Mouse (Mus musculus) layer of hippocampus, postnatal 10 days (tissue): ENCODE measurements around the gene Clptm1. TPM values are rescaled to one million over a fixed set of nuclear protein-coding genes. Genes with fewer than 3 reads are reported as not detected.
"Not testable (repeated sequence)": the region's sequence is repeated elsewhere in the genome, so short reads cannot be mapped to it uniquely, and the experiment has no call there.

Source experiments
- DNase-seq, 2 experiments: peaks; one replicate each; pipeline ENCODE4 v3.0.0; 2021; ENCODE audit warnings: low spot score in 2 of 2
- total RNA-seq, 2 experiments: library from RNA; stranded (reverse); gene quantifications; 2 replicates each; pipeline ENCODE4 v1.2.3; 2021

Gene Clptm1
- total RNA-seq, 2 experiments from 2014 or later, result 140 to 143 TPM

- DNase-seq, result peak; percentile 52 to 72
Measured at GRCm38 (mm10) chr7:19693421-19693820, 28.6 kb upstream of the Clptm1 start.

DNA sequence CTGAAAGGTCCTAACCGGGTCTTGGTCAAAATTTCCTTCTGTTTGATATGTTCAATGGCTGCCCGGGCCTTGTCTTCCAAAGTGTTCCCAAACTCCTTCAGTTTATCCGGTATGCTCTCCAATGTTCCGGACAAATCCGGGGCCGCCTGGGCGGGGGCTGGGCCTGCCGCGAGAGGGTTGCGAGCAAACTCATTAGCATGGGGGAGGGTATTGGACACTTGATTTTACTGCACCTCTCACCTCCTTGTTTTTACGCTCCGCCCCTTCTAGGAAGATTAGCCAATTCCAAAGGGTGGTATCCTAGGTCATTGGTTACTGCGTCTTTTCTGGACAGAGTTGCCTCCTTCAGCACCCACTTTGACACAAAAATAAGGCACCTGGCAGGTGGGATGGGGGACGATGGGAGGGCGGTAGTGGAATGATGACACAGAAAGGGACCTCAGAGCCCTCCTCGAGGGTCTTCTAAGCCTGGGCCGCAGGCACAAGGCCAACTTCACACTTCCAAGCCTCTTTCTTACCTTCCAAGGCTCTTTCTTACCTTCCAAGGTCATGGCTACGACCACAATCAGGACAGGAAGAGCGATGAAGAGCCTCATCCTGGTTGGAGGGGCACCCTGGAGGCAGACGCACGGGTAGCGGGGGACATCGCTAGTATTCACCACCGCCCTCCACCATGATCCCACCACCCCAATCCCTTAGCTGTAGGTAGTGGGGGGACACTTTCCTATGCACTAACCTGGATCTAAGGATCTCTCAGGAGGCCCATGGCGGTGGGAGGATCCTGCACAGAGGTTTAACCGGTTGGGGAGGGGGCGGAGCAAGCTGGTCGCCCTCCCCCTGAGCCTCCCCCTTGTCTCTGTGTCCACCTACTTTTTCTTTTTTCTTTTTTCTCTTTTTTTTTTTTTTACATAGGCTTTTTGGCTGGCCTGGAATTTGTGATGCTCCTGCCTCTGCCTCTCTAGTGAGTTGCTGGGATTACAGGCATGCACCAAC is 27.3 kb upstream of the Clptm1 start, which contains the start of gene Apoc1:
Gene Apoc1 (minus strand): TSS at position 788 of the 993 bp plus-strand sequence.
- no peak for DNase-seq

- no peak for DNase-seq
Measured at GRCm38 (mm10) chr7:19691434-19691833, 26.6 kb upstream of the Clptm1 start.

DNA sequence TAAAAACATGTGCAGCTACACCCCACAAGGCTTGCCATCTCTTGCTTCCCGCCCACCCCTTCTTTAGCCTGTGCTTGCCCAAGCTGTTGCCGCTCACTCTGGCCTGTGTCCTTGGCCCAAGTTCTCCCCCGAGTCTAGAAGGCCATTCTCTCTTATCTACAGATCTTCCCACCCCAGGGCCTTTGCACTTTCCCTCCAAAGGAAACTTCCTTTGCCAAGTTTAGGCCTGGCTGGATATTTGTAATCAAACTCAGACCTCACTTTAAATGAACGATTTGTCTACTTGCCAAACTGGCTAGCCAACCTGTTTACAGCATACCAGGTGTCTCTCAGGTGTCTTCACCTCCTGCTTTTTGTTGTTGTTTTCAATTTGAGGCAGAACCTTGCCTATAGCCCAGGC is 26.0 kb upstream of the Clptm1 start:
- no peak for DNase-seq

GRCm38 (mm10) chr7:19688611-19689010 is 23.8 kb upstream of the Clptm1 start:
- DNase-seq, result no peak

GRCm38 (mm10) chr7:19688101-19688500 is 23.3 kb upstream of the Clptm1 start:
- DNase-seq, result no peak

- not testable (repeated sequence) for DNase-seq
Measured at GRCm38 (mm10) chr7:19686927-19687583, 22.2 kb upstream of the Clptm1 start.

GRCm38 (mm10) chr7:19686521-19686920 is 21.7 kb upstream of the Clptm1 start:
- DNase-seq, result no peak

- DNase-seq, result no peak
Measured at GRCm38 (mm10) chr7:19685374-19685773, 20.5 kb upstream of the Clptm1 start.

- no peak for DNase-seq
Measured at GRCm38 (mm10) chr7:19683771-19684201, 19.0 kb upstream of the Clptm1 start.

DNA sequence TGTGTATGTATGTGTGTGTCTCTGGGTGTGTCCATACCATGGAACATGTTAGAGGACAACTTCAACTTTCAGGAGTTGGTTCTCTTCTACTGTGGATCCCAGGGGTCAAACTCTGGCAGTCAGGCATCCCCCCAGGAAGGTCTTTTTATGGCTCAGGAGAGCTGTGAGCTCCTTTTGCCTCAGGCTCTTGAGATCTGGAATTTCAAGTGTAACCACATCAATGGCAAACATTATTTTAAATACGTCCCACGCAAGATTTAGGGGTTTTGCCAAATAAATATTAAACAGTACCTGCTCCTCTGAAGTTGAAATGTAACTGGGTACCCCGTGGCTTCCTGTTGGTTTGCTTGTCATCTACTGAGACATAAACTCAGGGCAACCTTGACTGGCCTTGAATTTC is 18.1 kb upstream of the Clptm1 start:
- DNase-seq, result no peak

DNA sequence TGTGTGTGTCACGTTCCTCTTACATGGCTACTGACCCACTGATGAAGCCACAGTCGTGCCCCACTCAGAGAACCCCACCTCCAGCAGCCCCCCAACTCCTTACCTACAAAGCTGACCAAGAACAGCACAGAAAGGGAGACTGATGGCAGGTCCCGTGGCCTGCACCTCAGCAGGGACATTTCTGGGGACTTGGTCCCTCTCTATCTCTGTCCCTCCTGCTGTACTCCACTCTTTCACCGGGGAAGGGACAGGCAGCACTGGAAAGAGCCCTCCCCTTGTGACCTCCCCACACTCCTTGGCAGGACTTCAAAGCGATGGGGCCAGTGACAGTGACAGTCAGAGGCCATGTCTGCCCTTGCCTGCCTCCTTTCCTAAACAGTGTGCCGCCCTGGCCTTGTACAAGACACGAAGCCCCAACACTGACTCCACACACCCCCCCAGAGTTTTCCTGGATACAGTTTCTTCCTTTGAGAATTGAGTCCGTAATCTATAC is 16.4 kb upstream of the Clptm1 start, which contains the start of the genes Gm44805 and Apoc4:
Gene Gm44805 (minus strand): TSS at position 222 of the 493 bp plus-strand sequence.
Gene Apoc4 (minus strand): TSS at position 278 of the 493 bp plus-strand sequence.
- no peak for DNase-seq

- no peak for DNase-seq
Measured at GRCm38 (mm10) chr7:19680702-19681101, 15.9 kb upstream of the Clptm1 start.

- DNase-seq, result no peak
Measured at GRCm38 (mm10) chr7:19678901-19679300, 14.1 kb upstream of the Clptm1 start.

GRCm38 (mm10) chr7:19677872-19678271 is 13.0 kb upstream of the Clptm1 start, which contains the start of gene Apoc2:
Gene Apoc2, minus strand, starts transcription at chr7:19677941.
- DNase-seq, result no peak

GRCm38 (mm10) chr7:19676662-19677061 is 11.8 kb upstream of the Clptm1 start:
- no peak for DNase-seq

GRCm38 (mm10) chr7:19675824-19676223 is 11.0 kb upstream of the Clptm1 start:
- DNase-seq, result no peak

GRCm38 (mm10) chr7:19673083-19673699 is 8.4 kb upstream of the Clptm1 start:
- no peak for DNase-seq

DNA sequence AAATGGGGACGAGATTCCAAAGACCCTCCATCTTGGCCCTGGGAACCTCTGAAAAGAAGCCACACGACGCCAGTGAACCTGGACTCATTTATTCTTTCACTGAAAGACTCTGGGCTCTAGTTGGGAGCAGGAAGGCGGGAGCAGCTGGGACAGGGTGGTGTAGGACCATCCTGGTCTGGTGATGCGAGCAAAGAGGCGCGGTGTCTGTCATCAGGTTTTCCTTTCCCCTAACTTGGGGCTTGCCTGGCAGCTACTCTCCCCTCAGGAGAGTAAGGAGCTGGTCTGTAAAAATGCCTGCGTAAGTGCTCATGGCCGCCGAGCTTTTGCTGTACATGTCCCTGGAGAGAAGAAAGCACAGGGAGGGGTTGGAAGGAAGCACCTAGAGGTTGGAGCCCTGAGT is 6.7 kb upstream of the Clptm1 start:
- DNase-seq, result no peak

DNA sequence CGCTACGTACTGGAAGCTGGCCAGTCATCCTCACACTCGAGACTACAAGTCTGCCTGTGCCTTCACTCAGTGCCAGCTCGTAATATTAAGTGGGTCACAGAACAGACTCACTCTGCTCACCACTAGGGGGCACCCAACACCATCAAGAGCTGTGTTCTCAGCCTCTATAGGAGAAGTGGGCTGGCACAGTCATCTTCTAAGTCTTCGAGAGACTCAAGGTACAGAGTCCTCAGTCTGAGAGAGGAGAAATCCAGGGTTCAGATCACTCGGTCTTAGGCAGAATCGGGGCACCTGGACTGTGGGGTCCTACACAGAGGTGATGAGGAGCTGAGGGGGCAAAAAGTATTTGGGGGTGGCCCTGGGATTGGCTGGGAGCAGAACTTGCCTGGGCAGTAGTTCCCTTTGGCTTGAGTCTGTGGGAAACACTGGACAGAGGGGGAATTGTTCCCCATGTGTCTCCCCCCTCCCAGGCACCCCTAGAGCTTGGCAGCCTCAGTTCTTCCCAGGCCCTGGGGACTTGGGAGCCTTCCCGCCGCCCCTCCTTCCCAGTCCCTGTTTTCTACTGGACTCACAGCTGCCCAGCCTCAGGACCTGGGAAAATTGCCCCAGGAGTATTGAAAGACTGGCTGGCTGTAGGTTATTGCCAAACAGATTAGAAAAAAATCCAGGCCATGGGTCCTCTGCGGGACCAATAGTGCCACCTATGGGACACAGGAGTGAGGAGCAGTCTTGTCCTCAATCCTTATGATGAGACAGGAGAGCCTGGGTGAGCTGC is 4.3 kb upstream of the Clptm1 start:
- peak; percentile 94 to 95 for DNase-seq
